Mouse (Mus musculus) lung, postnatal 25 days (tissue): ENCODE measurements around the gene Fyn.

Experiments
- DNase-seq: peaks from one replicate; pipeline ENCODE4 v3.0.0; 2022; ENCODE audit warnings: low spot score

Gene Fyn

DNA sequence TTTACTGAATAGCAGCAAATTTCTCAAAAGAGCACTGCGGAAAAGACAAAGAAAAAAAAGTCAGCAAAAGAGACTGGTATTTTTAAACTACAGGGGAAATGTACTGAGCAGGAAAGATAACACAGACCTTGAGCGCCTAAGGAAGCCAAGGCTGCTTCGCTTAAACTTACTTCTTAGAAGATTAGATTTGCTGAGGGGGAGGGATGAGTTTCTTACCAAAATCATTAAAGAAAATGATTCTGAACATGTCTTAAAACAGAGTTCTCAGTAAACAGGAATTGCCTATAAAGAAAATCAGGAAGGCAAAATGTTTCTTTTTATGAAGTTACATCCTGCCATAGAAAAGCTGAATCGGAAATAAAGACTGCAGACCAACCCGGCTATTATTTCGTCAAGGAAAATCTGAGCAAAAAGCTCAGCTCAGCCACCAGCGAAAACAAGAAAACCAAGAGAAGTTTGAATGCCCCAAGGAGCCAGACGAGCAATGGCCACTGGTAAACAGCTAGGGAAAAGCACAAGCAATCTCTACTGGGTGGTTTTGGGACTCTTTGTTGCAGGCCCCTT, at the start of gene Fyn:
Fyn (plus strand) TSS at position 284 of the 564 bp plus-strand sequence.
- DNase-seq, result no peak

DNA sequence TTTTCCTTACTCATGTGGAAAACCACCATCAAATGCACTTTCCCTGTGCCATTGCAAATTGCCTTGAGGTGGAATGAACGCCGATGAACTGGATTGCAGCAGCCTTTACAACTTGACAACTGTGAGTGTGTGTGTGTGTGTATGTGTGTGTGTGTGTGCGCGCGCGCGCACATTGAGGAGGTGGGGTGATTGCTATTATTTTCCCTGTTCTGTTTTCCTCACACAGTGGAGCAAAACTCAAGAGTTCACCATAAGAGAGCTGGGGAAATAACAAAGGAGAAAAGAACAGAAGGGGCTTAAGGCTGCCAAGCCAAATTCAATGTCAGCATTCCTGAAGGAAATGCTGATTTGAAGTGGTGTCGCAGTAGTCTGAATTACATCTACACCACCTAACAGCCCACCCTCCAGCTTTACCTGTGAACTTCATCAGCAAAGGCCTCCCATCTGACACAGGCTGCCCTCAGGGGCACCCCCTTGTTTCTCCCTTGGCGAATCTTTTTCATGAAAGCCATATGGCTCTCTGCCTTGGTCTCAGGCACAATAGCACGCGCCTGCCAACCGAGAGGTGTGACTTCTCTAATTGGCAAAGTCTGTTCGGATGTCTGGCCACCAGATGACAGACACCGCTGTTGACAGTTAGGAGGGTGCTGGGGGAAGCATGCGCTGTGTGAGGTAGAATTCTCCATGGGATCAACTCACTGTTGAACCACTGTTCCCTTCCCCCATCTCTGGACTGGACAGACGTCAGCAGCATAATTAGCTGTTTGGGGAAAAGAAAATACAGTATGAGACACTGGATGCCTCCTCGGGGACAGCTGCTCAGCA, 47.6 kb upstream of the Fyn start:
- no peak for DNase-seq

DNA sequence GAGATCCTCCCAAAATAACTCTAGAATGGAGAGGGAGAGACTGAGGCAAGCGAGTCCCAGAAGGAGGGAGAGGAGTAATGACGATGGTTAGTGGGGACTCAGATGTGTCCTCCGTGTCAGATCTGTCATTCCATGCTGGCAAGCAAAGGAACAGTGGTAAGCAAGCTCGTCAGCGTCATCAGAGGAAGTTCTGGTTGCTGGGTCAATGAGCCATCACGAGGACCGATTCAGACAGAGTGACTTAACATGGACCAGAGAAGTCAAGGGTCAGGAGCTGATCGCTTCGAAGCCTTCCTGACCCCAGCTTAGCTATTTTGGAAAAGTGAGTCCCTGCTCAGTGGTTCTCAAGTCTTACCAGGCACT, 47.1 kb upstream of the Fyn start:
- DNase-seq, result no peak

DNA sequence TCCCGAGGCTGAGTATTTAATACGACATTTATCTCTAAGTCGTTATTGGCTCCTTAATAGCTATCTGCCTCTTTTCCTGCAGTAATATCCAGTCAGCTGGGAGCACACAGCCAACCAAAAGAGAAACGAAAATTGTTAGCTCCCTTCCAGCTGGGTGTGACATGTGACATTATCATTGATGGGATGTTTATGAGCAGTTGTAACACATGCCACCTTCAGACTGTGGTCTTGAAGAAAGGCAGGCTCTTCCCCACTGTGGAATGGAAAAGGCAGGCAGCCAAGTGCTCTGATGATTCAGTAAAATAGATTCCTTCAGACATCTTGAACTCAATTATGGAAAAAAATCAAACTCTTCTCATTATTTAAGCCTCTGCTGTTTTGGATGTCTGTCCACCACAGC, 46.5 kb upstream of the Fyn start:
- DNase-seq, result peak; percentile 4

DNA sequence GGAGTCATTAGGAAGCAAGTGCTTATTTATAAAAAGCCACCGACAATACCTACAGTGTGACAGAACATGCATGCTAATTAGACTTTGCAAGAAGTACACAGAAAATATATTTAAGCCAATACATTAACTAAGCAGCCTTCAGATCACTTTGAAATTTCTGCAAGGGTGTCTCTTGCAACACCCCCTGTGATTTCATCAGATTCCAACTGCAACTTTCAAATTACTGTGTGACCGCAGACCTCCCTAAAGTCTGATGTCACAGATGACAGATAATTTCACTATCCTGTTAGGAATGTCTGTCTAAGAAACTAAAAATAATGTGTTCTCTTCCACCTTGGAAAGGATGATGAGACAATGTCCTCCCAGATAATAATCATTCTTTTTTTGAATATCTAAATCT, 44.4 kb upstream of the Fyn start:
- no peak for DNase-seq

DNA sequence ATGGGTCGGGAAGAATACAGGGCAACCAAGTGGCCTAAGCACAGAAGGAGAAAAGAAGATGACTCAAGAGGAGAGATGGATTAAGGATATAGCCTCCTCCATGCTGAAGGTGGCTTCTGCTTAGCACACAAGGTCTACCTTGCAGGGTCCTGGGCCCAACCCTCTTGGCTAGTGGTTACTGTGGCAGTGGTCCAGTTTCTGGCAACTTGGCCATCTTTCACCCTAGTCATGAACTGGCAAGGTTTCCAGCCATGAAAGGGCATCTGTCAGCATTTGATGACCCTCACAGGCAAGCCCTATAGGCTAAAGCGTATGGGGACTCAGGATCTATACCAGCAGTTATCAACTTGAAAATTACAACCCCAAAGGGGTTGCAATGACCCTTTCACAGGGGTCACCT, 40.0 kb upstream of the Fyn start:
- DNase-seq, result no peak

DNA sequence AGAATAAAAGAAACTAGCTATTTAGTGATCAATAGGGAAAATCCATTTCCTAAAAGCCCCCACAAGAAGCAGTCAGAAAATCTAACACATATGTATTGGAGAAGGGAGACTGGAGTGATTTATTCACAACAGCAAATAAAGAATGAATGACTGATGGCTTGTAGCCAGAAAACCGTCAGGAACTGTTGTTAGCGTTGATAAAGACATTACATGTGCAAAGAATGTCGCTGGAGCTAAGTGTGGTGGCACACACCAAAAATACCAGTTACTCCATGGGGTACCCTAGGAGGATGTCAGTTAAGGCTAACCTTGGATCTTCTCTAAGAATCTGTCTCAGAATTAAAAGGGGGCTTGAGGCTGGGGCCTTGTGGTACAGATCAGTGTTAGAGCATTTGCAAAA, 34.3 kb upstream of the Fyn start:
- no peak for DNase-seq

DNA sequence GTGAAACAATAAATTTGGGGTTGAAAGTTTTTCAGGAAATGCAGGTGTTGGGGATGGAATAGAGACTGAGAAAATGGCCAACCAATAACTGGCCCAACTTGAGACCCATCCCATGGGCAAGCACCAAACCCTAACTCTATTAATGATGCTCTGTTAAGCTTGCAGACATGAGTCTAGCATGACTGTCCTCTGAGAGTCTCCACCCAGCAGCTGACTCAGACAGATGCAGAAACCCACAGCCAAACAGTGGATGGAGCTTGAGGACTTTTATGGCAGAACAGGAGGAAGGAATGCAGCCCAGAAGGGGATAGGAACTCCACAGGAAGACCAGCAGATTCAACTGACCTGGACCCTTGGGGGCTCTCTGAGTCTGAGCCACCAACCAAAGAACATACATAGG, 32.8 kb upstream of the Fyn start:
- no peak for DNase-seq

DNA sequence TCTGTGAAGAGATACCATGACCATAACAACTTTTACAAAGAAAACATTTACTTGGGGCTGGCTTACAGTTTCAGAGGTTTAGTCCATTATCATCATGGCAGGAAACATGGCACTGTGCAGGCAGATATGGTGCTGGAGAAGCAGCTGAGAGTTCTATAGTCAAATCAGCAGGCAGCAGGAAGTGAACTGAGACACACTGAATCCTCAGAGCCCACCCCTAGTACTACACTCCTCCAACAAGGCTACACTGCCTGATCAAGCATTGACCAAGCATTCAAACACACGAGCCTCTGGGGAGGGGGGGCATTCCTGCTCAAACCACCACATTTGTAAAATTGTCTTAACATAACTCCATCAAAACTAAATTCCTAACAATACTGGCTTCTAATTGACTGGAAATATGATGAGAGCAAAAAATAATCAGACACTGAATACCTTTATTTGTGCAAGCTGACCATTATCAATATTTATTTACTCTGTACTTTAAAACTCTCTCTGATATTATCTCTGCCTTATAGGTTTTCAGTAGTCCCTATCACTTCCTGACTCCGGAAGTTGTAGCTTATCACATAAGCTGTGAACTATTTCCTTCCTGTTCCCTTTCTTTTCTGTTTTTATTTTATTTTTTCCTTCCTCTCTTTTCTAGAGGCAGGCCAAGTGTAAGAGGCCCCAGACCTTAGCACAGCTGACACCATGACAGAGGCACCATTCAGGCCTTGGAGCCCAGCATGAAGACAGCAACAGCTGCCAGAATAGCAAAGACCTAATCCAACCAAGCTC, 29.3 kb upstream of the Fyn start:
- DNase-seq, result no peak

DNA sequence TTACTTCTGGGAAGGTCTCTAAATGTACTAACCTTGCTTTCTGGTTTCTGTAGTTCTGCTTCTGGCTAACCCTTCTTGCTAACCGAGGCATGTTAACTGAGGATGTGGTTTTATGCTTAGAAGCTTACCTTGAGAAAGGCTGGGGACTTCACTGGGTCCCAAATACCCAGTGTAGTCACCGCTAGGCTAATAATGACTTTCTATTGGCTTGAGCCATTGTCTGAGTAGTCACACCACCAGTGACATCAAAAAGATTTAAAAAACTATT, 28.8 kb upstream of the Fyn start:
- DNase-seq, result no peak

DNA sequence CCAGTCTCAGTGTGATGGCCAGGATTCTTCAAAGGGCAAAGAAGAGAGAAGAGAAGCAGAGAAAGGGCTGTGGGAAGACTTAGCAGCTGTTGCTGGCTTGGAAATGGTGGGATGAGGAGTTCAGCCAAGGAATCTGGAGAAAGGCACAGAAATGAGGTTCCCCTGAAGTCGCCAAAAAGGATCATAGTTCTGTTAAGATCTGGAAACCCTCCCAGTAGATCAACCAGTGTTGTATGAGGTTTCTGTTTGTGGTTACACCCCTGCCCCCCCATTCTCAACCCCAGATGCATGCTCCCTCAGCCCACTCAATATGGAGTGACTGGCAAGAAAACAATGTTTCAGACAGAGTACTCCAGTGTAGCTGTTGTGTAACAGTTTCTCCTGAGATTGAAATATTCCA, 25.1 kb upstream of the Fyn start:
- peak; percentile 14 for DNase-seq

DNA sequence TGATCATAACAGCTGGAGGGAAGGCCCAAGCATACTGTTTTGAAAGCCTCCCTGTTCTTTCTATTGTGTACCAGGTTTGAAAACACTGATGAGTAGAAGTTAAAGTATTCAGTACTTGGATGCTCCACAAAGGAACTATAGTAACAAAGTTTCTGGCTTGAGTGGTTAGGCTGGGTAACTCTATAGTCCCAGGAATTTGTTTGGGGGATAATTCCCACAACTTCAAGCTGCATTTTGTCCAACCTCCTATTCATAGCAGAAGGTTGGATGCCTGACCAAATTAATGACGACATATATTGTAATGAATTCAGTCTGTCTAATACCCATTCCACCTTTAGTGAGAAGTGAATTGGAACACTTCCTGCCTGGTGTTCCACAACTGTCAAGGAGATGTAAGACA, 22.7 kb upstream of the Fyn start:
- no peak for DNase-seq

DNA sequence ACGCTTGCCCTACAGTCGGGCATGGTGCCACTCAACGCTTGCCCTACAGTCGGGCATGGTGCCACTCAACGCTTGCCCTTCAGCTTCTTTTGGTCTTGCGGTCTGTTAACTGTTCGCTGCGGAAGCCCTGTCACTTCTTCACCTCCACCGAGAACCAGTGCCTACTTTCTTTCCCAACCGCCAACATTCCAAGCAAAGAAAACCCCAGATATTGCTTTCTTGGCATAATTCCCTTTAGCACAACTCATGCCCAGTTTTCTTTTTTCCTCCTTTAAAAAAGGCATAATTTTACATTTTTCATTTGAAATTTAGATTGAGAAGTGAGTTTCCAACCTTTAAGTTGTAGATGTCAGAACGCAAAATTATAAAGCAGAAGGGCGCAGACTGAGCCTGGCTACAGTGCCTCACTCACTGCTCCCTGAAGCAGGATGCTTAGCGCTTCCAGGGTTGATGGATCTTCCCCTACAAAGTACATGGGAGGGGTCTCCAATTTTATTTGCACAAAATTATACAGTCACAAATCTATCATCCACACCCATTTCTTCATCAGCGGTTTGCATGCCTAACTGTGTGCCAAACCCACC, 18.8 kb upstream of the Fyn start:
- no peak for DNase-seq

DNA sequence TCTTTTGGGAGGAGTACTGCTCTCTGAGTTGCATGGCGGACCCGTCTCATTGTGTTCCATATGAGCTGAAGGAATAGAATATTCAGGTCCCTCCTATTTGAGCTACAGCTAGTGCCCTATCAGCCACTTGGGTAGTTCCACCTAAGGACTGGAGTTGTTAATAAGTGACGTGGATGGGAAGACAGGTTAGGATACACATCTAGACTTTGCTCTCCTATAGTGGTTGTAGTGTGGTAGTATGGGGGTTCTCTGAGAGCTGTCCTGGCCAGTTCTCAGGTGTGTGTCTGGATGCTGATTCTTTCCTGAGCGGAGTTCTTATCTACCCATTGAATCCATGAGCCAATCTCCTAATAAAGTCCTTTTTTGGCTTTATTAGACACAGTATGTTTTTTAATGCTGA, 4.5 kb upstream of the Fyn start:
- DNase-seq, result no peak

DNA sequence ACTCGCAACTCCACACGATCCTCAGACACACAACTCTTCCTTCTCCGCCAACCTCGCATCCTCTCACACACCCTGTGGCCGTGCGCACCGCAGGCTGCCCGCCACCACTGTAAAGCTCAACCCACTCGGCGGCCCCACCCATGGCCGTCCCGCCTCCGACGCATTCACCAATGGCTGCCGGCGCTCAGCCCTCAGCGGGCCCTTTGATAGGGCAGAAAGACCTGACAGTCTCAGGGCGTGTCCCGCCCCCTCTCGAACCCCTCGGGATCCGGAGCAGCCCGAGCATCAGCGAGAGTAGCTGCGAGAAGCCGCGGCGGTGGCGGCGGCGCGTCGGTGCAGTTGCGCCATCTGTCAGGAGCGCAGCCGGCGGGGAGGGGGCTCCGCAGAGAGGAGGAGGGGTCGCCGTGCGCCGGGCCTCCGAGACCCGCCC, 862 bp downstream of the Fyn start:
- peak; percentile 96 for DNase-seq

DNA sequence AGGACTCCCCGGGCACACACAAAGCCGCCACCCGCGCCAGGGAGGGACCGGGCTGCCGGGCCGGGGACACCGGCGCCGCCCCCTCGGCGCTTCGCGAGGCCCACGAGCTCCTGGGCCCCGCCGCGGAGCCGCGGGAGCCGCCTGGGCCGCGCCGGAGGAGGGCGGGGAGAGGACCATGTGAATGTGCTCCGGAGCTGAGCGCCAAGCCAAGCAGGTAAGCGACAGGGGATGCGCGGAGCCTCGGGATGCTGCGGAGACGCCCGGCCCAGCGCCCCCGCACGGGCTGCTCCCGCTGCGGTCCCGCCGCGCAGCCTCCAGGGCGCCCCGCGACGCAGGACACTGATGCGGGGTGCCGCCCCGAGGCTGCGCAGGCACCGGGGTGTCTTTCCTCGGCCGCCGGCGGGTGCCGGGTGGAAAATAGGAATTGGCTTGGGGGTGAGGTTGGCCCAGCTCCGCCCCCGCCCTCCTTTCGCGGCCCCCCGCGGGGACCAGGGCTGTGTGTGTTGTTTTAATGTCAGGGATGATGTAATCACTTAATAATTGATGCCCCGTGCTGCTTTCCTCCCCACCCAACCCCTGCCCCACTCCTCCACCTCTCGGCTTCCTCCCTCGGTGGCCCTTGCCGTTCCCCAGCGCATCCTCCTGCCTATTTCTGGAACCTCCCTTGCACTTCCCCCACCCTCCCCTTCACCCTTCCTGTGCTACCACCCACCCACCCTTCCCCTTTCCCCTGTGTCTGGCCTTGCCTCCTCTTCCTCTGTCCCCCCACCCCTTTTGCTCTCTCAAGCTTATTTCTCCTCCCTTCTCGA, 1.5 kb downstream of the Fyn start:
- DNase-seq, result peak; percentile 38

DNA sequence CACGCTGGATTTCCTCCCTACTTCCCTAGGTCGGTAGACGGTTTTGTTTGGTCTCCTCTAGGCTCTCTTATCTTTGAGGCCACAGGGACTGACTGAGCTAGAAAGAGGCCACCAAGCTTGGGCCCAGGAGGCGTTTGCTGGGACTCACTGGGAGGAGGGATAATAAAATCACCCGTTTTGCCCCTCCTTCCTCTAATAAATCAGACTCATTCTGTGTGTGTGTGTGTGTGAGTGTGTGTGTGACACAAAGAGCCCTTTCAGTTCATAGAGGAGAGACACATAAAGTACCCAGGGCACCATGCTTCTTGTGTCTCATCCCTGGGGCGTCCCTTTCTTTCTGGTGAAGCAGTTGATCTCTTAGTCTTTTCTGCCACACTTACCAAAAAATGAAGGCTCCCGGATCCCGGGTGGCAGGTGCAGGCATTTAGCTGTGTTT, 2.1 kb downstream of the Fyn start:
- peak; percentile 10 for DNase-seq

DNA sequence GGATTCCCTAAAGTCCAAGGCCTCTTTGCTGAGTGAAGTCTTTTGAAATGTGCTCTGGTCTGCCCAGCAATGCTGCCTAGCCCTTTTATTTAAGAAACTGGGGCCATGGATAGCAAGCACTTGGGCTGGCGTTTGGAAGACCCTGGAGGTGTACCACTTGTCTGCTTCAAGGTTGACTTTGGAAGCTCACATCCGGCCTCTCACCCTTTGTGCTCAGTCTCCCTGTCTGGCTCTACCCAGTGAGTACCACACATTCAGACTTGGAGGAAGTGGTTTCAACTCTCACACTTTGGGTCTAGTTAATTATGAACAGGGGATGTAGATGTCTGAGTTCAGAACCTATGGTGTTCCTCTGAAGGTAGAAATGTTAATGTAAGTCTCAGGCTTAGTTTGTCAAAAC, 2.8 kb downstream of the Fyn start:
- peak; percentile 29 for DNase-seq

DNA sequence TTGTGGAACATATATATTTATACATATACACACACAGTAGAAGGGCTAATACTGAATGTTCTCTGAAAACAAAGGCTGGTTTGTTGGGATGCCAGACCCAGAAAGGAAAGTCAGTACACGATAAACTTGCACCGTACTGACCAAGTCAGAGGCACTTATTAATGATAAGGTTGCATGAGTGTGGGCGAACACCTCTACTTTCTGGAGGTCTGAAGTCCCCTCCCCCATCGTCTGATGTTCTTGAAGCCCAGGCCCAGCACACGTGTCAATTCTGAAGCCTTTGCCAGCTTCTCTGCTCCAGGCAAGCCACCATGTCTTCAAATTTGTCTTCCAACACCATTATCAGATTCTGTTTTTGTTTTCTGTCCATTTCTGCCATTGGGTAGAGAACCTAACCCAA, 3.3 kb downstream of the Fyn start:
- DNase-seq, result no peak

DNA sequence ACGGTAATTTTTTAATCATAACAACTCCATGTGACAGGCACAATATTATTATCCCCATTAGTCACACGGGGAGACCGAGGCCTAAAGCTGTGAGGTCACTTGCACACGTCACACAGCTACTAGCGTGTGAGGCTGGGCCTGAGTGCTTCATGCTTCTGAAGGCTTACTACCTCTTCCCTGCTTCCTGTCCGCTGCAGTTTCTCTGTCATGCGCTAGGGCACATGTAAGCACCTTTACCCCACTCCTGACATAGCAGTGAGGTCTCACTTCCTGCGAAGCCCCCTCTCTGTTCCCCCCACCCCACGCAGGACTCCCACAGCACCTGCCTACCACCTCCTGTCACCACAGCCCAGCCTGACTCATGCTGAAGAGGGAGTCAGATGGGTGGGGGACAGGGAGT, 8.0 kb downstream of the Fyn start:
- no peak for DNase-seq

DNA sequence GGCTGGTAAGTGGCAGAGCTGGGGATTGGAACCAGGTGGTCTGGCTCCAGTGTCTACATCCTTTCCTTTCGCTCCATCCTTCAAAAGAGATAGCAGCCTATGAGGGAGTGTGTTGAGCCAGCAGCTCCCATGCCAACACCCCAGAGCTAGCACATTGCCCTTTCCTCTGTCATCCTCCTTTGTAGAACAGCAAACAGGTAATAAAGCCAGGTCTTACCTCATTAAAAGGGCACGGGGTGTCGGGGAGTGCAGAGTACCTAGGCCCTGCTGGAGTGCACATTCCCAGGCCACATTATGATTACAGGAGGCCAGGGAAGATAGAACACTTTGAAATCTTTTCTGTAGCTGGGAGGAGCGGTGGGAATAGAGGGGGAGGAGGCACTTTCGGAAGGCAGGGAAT, 8.6 kb downstream of the Fyn start:
- no peak for DNase-seq

DNA sequence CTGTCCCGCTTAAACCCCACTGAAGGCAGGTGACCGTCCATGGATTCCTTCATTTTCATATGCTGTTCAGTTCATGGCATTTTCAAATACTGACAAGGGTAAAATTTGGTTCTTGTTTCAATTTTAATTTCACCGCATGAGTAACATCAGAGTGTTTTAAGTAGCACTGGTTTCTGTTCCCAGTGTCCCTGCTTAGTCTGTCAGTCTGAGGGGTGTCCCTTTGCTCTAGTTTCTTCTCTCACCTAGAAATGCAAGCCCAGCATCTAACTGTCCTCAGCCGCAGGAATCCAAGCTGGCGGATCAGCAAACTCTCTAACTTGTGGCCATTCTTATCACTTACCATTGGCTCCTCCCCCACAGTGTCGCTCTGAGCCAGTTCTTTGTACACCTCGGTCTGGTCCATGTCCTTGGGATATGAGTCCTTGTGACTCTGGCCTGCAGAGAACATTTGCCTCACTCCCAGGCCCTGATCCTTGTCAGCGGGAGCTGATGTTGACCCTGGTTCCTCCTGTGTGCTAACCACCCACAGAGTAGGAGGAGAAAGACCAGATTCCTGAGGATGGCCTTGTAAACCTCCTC, 9.5 kb downstream of the Fyn start:
- no peak for DNase-seq
